Mouse (Mus musculus) left cerebral cortex, adult 2 months (tissue): Measurements from ENCODE around the gene Bivm. TPM values are rescaled to one million over a fixed set of nuclear protein-coding genes. Genes with fewer than 3 reads are reported as not detected.
A peak's percentile ranks its signal among the peaks of the same experiment; 100 is the strongest.

Experiments
- DNase-seq, 2 experiments: peaks; one replicate each; pipeline ENCODE4 v3.0.0; 2021 to 2022; ENCODE audit warnings: low spot score in 2 of 2, mixed read lengths in 1 of 2; ENCODE audit errors: extremely low spot score in 1 of 2
- H3K27ac ChIP-seq: fragments of 200-600 bp; 2 replicates; pipeline ENCODE4 v1.8.1; 2022
- H3K4me3 ChIP-seq: fragments of 200-600 bp; 2 replicates; pipeline ENCODE4 v1.8.1; 2022
- CTCF ChIP-seq: fragments of 200-600 bp; IDR thresholded peaks from 2 replicates; pipeline ENCODE4 v1.8.1; 2022; ENCODE audit warnings: antibody characterized with exemption, mild to moderate bottlenecking, moderate library complexity
- intact Hi-C: fragments of 180-260 bp; cut with DNase I; formaldehyde crosslinking; loops from one replicate; pipeline ENCODE4 v1.15.1; 2025
- total RNA-seq, 2 experiments: library from RNA; stranded (reverse); gene quantifications; 2 replicates each; pipeline ENCODE4 v1.2.3; 2021

Gene Bivm
- total RNA-seq, 2 experiments from 2014 or later = 32.0 to 38.9 TPM

- H3K4me3 ChIP-seq = no peak overlapping the region
- intact Hi-C loops = no loop called here
- TF ChIP-seq CTCF = no peak
- H3K27ac ChIP-seq = no peak overlapping the region
- DNase-seq = no peak
Observed at GRCm38 (mm10) chr1:44140232-44140631, 21.5 kb downstream of the Bivm start.

DNA sequence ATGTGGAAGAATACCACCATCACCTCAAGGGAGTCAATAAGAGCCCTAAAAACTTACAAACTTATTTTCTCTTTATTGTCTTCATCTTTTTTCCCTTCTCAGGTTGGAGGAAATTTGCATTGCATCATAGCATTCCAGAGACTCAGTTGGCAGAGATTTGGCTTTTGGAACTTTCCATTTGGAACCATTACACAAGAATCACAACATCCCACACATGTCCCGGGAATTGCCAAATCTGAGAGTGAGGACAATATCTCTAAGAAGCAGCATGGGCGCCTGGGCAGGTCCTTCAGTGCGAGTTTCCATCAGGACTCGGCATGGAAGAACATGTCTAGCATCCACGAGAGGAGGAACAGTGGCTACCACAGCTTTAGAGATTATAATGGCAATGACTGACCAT, 24.0 kb downstream of the Bivm start:
- no peak for TF ChIP-seq CTCF
- DNase-seq = no peak

DNA sequence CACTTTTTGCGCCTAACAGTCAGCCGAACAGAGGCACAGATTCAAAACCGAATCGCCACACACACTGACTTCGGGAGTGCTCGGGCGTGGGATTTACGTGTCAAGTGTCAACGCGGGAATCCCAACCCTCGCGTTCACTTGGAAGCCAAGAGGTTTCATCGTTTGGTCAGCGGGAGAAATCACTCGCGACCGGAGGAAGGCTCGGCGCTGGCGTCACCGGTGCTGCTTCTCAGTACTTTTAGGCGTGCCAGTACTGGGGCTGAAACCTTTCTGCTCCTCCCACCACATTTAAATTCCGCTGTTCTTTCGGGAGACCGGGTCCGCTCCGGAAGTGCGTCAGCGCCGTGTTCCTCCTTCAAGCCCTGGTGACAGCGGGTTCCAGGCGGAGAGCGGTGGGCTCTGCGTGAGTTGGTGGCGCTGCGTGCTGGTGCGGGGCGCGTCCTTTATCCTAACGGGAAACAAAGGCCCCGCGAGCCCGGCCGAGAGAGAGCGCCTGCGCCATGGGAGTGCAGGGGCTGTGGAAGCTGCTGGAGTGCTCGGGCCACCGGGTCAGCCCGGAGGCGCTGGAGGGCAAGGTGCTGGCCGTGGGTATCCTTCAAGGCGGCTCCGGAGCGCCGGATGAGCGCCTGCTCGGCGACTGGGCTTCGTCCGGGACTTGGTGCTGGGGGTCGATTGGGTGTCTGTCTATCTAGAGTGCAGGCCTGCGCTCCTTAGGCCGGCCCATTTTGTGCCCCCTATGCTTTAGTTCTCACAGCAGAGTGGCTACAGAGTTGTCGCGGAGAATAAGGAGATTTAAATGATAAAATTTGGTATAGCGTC, 29.0 kb downstream of the Bivm start, which contains the start of gene Ercc5:
Ercc5 (plus strand) TSS at position 182 of the 819 bp plus-strand sequence.
- intact Hi-C loops = loop anchor here (2.0 kb wide), 1 partner anchor 29 kb away; the partner anchor contains the start of genes Bivm and Kdelc1
- no peak for TF ChIP-seq CTCF
- Histone ChIP-seq H3K27ac (peak within 1 kb of the TSS; percentile 92), H3K4me3 (peak within 1 kb of the TSS; percentile 85)
- peak; percentile 85 to 86 for DNase-seq

More for the DNA sequence above, 24.0 kb downstream of the Bivm start:
- Histone ChIP-seq H3K4me3 (no peak overlapping the region), H3K27ac (no peak overlapping the region)
- intact Hi-C loops = no loop called here

DNA sequence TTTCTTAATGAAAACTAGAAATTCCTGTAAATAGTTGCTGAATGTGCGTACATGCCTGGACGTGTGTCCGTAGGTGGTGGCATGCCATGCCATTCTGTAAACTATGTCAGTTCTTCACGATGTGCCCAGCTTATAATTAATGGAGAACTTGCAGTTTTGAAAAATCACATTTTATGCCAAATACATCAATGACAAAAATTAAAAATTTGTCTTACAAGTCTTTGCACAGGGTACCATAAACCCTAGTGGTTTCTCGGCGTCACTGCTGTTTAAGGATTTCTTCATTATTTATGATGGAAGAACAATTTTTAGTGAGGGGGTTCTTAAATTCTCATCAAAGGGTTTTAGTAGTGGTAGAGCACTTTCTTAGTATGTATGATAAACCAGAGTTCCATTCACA, 29.9 kb downstream of the Bivm start:
- H3K27ac ChIP-seq = no peak overlapping the region
- intact Hi-C loops = no loop called here
- DNase-seq = no peak
- H3K4me3 ChIP-seq = peak overlapping the region; percentile 85
- peak; percentile 43 for TF ChIP-seq CTCF

- Histone ChIP-seq H3K4me3 (no peak overlapping the region), H3K27ac (no peak overlapping the region)
- no peak for DNase-seq
- peak; percentile 49 for TF ChIP-seq CTCF
- intact Hi-C loops = no loop called here
Observed at GRCm38 (mm10) chr1:44155287-44155686, 36.5 kb downstream of the Bivm start.

DNA sequence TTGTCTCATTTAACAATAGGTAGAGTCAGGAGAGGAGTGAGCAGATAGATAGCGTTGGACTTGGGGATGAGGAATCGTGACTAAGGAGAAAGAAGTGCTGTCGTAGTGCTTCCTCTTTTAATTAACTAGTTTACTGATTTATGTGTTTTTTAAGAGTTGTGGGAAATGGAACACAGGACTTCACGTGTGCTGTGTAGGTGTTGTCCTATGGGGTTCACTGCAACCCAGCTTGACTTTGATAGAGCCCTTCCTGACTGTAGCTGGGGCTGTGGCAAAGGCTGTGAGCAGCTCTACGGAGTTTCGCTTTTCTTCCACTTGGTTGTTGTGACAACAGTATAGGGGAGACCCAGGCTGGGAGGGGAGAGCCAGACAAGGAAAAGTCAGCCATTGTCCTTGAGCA, 39.6 kb downstream of the Bivm start:
- intact Hi-C loops = no loop called here
- no peak for TF ChIP-seq CTCF
- no peak for DNase-seq
- Histone ChIP-seq H3K27ac (no peak overlapping the region), H3K4me3 (no peak overlapping the region)

- no peak for DNase-seq
- no peak for TF ChIP-seq CTCF
- intact Hi-C loops = no loop called here
- Histone ChIP-seq H3K27ac (no peak overlapping the region), H3K4me3 (no peak overlapping the region)
Observed at GRCm38 (mm10) chr1:44161818-44162217, 43.1 kb downstream of the Bivm start.

- no peak for DNase-seq
- intact Hi-C loops = no loop called here
- Histone ChIP-seq H3K4me3 (no peak overlapping the region), H3K27ac (no peak overlapping the region)
- no peak for TF ChIP-seq CTCF
Observed at GRCm38 (mm10) chr1:44162389-44162788, 43.6 kb downstream of the Bivm start.

GRCm38 (mm10) chr1:44167859-44168383, 49.2 kb downstream of the Bivm start:
- H3K27ac ChIP-seq = no peak overlapping the region
- peak; percentile 18 for TF ChIP-seq CTCF
- intact Hi-C loops = no loop called here
- DNase-seq = no peak
- H3K4me3 ChIP-seq = no peak overlapping the region

- intact Hi-C loops = no loop called here
- no peak for TF ChIP-seq CTCF
- Histone ChIP-seq H3K27ac (no peak overlapping the region), H3K4me3 (no peak overlapping the region)
- DNase-seq = no peak
Observed at GRCm38 (mm10) chr1:44172656-44173055, 53.9 kb downstream of the Bivm start.

- no peak overlapping the region for H3K27ac ChIP-seq
- no peak overlapping the region for H3K4me3 ChIP-seq
- no peak; the same call in none of the 2 replicates for TF ChIP-seq CTCF
- intact Hi-C loops = no loop called here
- DNase-seq = no peak
Observed at GRCm38 (mm10) chr1:44173903-44174302, 55.1 kb downstream of the Bivm start.

DNA sequence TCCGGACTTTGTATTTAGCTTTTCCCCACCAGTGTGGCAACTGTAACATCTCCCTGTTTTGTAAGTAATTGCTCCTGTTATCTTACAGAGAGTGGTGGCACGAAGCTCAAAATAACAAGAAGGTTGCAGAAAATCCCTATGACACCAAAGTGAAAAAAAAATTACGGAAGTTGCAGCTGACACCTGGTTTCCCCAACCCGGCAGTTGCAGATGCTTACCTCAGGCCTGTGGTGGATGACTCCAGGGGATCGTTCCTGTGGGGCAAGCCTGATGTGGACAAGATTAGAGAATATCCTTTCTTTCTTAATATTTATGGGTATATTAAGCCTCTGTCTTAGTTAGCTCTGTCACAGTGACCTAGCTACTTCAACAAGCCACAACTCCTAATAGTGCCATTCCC, 59.3 kb downstream of the Bivm start:
- intact Hi-C loops = no loop called here
- no peak for TF ChIP-seq CTCF
- DNase-seq = no peak
- Histone ChIP-seq H3K27ac (no peak overlapping the region), H3K4me3 (no peak overlapping the region)
